Mouse (Mus musculus): ENCODE results near the gene Atp6v0a1. TPM values are rescaled to one million over a fixed set of nuclear protein-coding genes. Genes with fewer than 3 reads are reported as not detected.

Atp6v0a1 gene
- polyA plus RNA-seq, 1 experiment from 2014 or later: 54.4 TPM

DNA sequence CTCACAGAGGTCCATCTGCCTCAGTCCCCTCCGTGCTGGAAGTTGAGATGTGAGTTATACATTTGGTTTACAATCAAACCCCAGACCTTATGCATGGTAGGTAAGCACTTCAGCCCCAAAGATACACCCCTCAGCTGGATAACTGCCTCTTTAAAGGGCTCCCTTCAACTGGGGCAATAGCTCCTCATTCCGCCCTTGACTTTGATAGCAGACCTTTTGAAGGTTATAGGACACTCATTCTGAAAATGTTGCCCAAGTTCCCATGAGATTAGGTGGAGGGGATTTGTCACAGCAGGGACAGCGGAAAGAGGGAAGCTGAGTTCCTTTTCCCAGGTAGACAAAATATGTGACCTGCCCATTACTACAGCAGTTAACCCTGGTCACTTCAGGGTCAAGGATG lies 28.0 kb upstream of the Atp6v0a1 start:
- Histone ChIP-seq H3K9me3 (replicated peaks) (no peaks in the 10 kb centered on the region), H3K36me3 (no peaks in the 10 kb centered on the region), H3K4me3 (no peak overlapping the region), H3K27ac (peak overlapping the region; percentile 14; the same call in 1 of the 2 replicates), H3K9ac (no peak overlapping the region), H3K4me2 (no peak overlapping the region), H3K27me3 (no peaks in the 10 kb centered on the region), H3K4me1 (replicated peaks) (peaks cover 36% of the 10 kb centered on the region)
- WGBS: 64% methylated on average over 3 of the region's 3 CpGs
- ATAC-seq (replicated peaks; ENCODE audit: insufficient number of reproducible peaks, insufficient read depth, low FRiP score, low read depth): no peak

GRCm38 (mm10) chr11:100982087-100982486 lies 27.2 kb upstream of the Atp6v0a1 start:
- WGBS: 47% methylated on average over 8 of the region's 8 CpGs
- Histone ChIP-seq H3K9ac (no peak overlapping the region), H3K4me1 (replicated peaks) (peaks cover 36% of the 10 kb centered on the region), H3K4me2 (no peak overlapping the region), H3K4me3 (no peak overlapping the region), H3K27me3 (no peaks in the 10 kb centered on the region), H3K36me3 (no peaks in the 10 kb centered on the region), H3K9me3 (replicated peaks) (no peaks in the 10 kb centered on the region), H3K27ac (no peak overlapping the region)
- ATAC-seq (replicated peaks; ENCODE audit: insufficient number of reproducible peaks, insufficient read depth, low FRiP score, low read depth): no peak

DNA sequence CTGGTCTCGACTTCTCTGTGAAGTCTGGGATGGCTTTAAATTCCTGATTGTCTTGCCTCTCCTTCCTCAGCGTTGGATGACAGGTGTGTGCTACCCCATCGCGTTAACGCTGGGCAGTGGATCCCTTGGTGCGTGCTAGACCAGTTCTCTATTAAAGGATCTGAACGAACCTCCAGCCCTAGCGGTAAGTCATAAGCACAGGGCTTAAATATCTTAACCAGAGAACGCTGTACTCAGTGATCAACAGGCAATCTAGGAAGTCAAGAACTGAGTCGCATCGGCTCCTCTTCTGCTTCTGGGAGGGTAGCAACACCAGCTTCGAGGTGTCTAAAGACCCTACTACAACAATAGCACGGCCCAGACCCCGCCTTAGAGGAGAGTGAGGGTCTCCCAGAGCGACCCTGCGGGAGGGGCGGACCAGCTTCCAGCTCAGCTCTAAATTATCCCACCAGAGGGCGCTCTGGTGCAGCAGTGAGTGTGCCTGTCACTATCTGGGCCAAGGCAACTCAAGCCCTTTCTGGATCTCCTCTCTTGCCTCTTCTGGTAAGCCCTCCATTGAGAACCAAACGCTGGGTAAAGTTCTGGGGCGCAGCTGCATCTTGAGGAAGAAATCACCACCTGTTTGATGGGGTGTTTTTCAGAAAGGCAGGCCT lies 26.0 kb upstream of the Atp6v0a1 start:
- Histone ChIP-seq H3K4me2 (peak overlapping the region; percentile 75), H3K9me3 (replicated peaks) (no peaks in the 10 kb centered on the region), H3K27me3 (no peaks in the 10 kb centered on the region), H3K4me3 (peak overlapping the region; percentile 53), H3K36me3 (no peaks in the 10 kb centered on the region), H3K4me1 (replicated peaks) (peaks cover 36% of the 10 kb centered on the region), H3K9ac (peak overlapping the region; percentile 65), H3K27ac (peak overlapping the region; percentile 61)
- peak; percentile 73 for ATAC-seq (replicated peaks; ENCODE audit: insufficient number of reproducible peaks, insufficient read depth, low FRiP score, low read depth)
- WGBS: 3% methylated on average over 20 of the region's 20 CpGs

- Histone ChIP-seq H3K27me3 (no peaks in the 10 kb centered on the region), H3K9ac (peak overlapping the region; percentile 3; the same call in 1 of the 2 replicates), H3K4me2 (peak overlapping the region; percentile 75), H3K27ac (no peak overlapping the region), H3K36me3 (no peaks in the 10 kb centered on the region), H3K4me1 (replicated peaks) (peaks cover 36% of the 10 kb centered on the region), H3K9me3 (replicated peaks) (no peaks in the 10 kb centered on the region), H3K4me3 (no peak overlapping the region)
- no peak for ATAC-seq (replicated peaks; ENCODE audit: insufficient number of reproducible peaks, insufficient read depth, low FRiP score, low read depth)
- 61% methylated on average over 7 of the region's 7 CpGs for WGBS
Measured at GRCm38 (mm10) chr11:100983778-100984131, 25.5 kb upstream of the Atp6v0a1 start.

DNA sequence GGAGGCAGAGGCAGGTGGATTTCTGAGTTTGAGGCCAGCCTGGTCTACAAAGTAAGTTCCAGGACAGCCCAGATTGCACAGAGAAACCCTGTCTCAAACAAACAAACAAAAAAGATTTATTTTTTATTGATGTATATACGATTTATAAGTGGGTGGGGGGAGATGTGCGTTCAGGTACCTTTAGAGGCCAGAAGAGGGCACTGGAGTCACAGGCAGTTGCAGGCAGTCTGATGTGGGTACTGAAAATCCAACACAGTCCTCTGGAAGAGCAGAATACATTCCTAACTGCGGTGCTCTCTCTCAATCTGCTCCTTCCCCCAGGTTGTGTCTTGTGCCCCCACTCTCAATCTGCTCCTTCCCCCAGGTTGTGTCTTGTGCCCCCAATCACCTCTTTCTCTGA lies 23.6 kb upstream of the Atp6v0a1 start:
- WGBS: 62% methylated on average over 3 of the region's 3 CpGs
- Histone ChIP-seq H3K4me1 (replicated peaks) (peaks cover 18% of the 10 kb centered on the region), H3K36me3 (no peaks in the 10 kb centered on the region), H3K27me3 (no peaks in the 10 kb centered on the region), H3K4me2 (no peak overlapping the region), H3K9me3 (replicated peaks) (no peaks in the 10 kb centered on the region), H3K27ac (no peak overlapping the region), H3K4me3 (no peak overlapping the region), H3K9ac (no peak overlapping the region)
- ATAC-seq (replicated peaks; ENCODE audit: insufficient number of reproducible peaks, insufficient read depth, low FRiP score, low read depth): no peak

GRCm38 (mm10) chr11:100988674-100989073 lies 20.6 kb upstream of the Atp6v0a1 start:
- Histone ChIP-seq H3K9me3 (replicated peaks) (no peaks in the 10 kb centered on the region), H3K27ac (no peak overlapping the region), H3K9ac (no peak overlapping the region), H3K27me3 (no peaks in the 10 kb centered on the region), H3K4me1 (replicated peaks) (peaks cover 2% of the 10 kb centered on the region), H3K4me2 (no peak overlapping the region), H3K4me3 (no peak overlapping the region), H3K36me3 (no peaks in the 10 kb centered on the region)
- no peak for ATAC-seq (replicated peaks; ENCODE audit: insufficient number of reproducible peaks, insufficient read depth, low FRiP score, low read depth)
- 79% methylated on average over 3 of the region's 3 CpGs for WGBS

GRCm38 (mm10) chr11:100989666-100990065 lies 19.6 kb upstream of the Atp6v0a1 start:
- H3K4me2 ChIP-seq: no peak overlapping the region
- H3K9me3 ChIP-seq (replicated peaks): no peaks in the 10 kb centered on the region
- no peak overlapping the region for H3K4me3 ChIP-seq
- H3K27me3 ChIP-seq: no peaks in the 10 kb centered on the region
- H3K27ac ChIP-seq: no peak overlapping the region
- ATAC-seq (replicated peaks; ENCODE audit: insufficient number of reproducible peaks, insufficient read depth, low FRiP score, low read depth): no peak
- H3K9ac ChIP-seq: no peak overlapping the region
- H3K4me1 ChIP-seq (replicated peaks): no peaks in the 10 kb centered on the region
- H3K36me3 ChIP-seq: no peaks in the 10 kb centered on the region
- 54% methylated on average over 2 of the region's 2 CpGs for WGBS

DNA sequence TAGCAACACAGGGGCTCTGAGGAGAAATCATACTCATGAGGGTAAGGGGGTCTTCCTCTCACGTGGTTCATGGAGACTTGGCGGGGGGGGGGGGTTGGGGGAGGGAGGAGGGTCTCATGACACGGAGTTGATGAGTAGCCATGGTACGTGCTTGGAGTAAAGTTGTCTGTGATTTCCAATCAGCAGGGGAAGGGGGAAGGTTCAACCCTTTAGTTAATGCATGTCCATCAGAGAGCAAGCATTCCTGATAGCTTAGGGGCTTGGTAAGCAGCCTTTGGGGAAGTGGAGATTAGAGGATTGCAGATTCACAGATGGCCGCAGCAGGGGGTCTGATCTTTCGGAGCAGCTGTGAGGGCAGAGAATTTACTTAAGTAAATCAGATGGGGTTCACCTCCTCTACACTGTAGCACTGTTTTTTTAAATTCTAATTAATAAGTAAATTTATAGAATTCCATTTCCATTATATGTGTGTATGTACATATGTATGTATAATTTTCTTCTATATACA lies 18.2 kb upstream of the Atp6v0a1 start:
- WGBS: 36% methylated on average over 6 of the region's 6 CpGs
- no peak overlapping the region for H3K9ac ChIP-seq
- ATAC-seq (replicated peaks; ENCODE audit: insufficient number of reproducible peaks, insufficient read depth, low FRiP score, low read depth): no peak
- no peaks in the 10 kb centered on the region for H3K9me3 ChIP-seq (replicated peaks)
- H3K36me3 ChIP-seq: no peaks in the 10 kb centered on the region
- H3K4me1 ChIP-seq (replicated peaks): no peaks in the 10 kb centered on the region
- H3K4me2 ChIP-seq: no peak overlapping the region
- H3K27me3 ChIP-seq: no peaks in the 10 kb centered on the region
- no peak overlapping the region for H3K4me3 ChIP-seq
- H3K27ac ChIP-seq: no peak overlapping the region

DNA sequence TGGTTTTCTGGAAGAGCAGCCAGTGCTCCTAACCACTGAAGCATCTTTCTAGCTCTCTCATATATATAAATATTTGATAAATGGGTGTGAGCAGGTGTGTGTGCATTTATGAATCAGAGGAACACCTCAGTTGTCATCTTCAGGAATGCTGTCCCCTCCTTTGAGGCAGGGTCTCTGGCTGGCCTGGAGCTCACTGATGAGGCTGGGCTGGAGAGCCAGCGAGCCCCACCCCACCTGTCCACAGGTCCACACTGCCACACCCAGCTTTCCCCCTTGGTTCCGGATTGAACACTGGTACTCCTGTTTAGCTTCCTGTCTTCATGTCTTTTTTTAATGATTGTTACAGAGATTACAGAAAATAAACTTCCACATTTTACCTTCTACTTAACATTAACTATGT lies 15.8 kb upstream of the Atp6v0a1 start:
- Histone ChIP-seq H3K4me3 (no peak overlapping the region), H3K36me3 (no peaks in the 10 kb centered on the region), H3K27me3 (no peaks in the 10 kb centered on the region), H3K4me2 (no peak overlapping the region), H3K27ac (no peak overlapping the region), H3K4me1 (replicated peaks) (no peaks in the 10 kb centered on the region), H3K9ac (no peak overlapping the region), H3K9me3 (replicated peaks) (no peaks in the 10 kb centered on the region)
- WGBS: 81% methylated on average over 2 of the region's 2 CpGs
- ATAC-seq (replicated peaks; ENCODE audit: insufficient number of reproducible peaks, insufficient read depth, low FRiP score, low read depth): no peak

DNA sequence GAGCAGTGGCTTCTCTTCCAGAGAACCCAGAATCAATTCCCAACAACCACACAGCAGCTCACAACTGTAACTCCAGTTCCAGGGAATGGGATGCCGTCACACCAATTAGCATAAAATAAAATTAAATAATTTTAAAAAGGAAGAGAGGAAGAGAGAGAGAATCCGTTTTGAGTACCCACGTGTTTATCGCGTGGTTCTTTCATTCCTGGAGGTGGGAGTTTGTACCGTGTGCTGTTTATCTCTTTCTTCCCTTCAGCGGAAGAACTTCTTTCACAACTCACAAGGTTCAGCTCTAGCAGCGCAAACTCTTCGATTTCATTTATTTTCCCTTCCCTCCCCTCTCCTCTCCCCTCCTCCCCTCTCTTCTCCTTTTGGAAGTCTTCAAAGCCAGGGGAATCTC lies 15.0 kb upstream of the Atp6v0a1 start:
- H3K9me3 ChIP-seq (replicated peaks): no peaks in the 10 kb centered on the region
- H3K27ac ChIP-seq: no peak overlapping the region
- no peak overlapping the region for H3K4me3 ChIP-seq
- no peak overlapping the region for H3K9ac ChIP-seq
- no peaks in the 10 kb centered on the region for H3K27me3 ChIP-seq
- no peaks in the 10 kb centered on the region for H3K36me3 ChIP-seq
- 45% methylated on average over 9 of the region's 9 CpGs for WGBS
- H3K4me1 ChIP-seq (replicated peaks): no peaks in the 10 kb centered on the region
- no peak for ATAC-seq (replicated peaks; ENCODE audit: insufficient number of reproducible peaks, insufficient read depth, low FRiP score, low read depth)
- H3K4me2 ChIP-seq: no peak overlapping the region

GRCm38 (mm10) chr11:100994655-100995054 lies 14.6 kb upstream of the Atp6v0a1 start:
- H3K4me3 ChIP-seq: no peak overlapping the region
- H3K36me3 ChIP-seq: no peaks in the 10 kb centered on the region
- H3K9ac ChIP-seq: no peak overlapping the region
- no peaks in the 10 kb centered on the region for H3K27me3 ChIP-seq
- H3K4me1 ChIP-seq (replicated peaks): no peaks in the 10 kb centered on the region
- H3K4me2 ChIP-seq: no peak overlapping the region
- no peak for ATAC-seq (replicated peaks; ENCODE audit: insufficient number of reproducible peaks, insufficient read depth, low FRiP score, low read depth)
- H3K27ac ChIP-seq: no peak overlapping the region
- 62% methylated on average over 5 of the region's 5 CpGs for WGBS
- no peaks in the 10 kb centered on the region for H3K9me3 ChIP-seq (replicated peaks)

- H3K27me3 ChIP-seq: no peaks in the 10 kb centered on the region
- H3K4me3 ChIP-seq: no peak overlapping the region
- no peaks in the 10 kb centered on the region for H3K4me1 ChIP-seq (replicated peaks)
- ATAC-seq (replicated peaks; ENCODE audit: insufficient number of reproducible peaks, insufficient read depth, low FRiP score, low read depth): no peak
- no peak overlapping the region for H3K27ac ChIP-seq
- no peaks in the 10 kb centered on the region for H3K36me3 ChIP-seq
- no peak overlapping the region for H3K9ac ChIP-seq
- whole genome bisulfite sequencing: 84% methylated on average over 4 of the region's 4 CpGs
- H3K4me2 ChIP-seq: no peak overlapping the region
- H3K9me3 ChIP-seq (replicated peaks): no peaks in the 10 kb centered on the region
Measured at GRCm38 (mm10) chr11:100996501-100996900, 12.8 kb upstream of the Atp6v0a1 start.

Measured in heart, embryonic 15.5 days (tissue).